Mouse (Mus musculus) adrenal gland, adult 8-10 months (tissue): Measurements from ENCODE around the gene A330070K13Rik. TPM values are rescaled to one million over a fixed set of nuclear protein-coding genes. Genes with fewer than 3 reads are reported as not detected.

Experiments
- DNase-seq: peaks from one replicate; pipeline ENCODE4 v3.0.0; 2022
- total RNA-seq, 4 experiments: library from RNA; stranded (reverse); gene quantifications; 2 replicates each; pipeline ENCODE4 v1.2.4; 2022

The A330070K13Rik gene
- total RNA-seq, 4 experiments from 2014 or later = not detected

GRCm38 (mm10) chr5:130329889-130330288 is 54.5 kb downstream of the A330070K13Rik start:
- no peak for DNase-seq

Other genes starting within 250 kb of the A330070K13Rik start
- gene Kctd7, start 239.8 kb downstream of the A330070K13Rik start, total RNA-seq = 10 to 100 TPM; 14.5 to 19.6 (median 17.4) TPM
- gene Rabgef1, start 212.8 kb downstream of the A330070K13Rik start, total RNA-seq = 10 to 100 TPM; 32.0 to 53.7 (median 39.0) TPM
- gene Tmem248, start 167.6 kb downstream of the A330070K13Rik start, total RNA-seq = 10 to 100 TPM; 69.6 to 86.9 (median 75.6) TPM
- gene Sbds, start 129.1 kb downstream of the A330070K13Rik start, total RNA-seq = 100 to 1,000 TPM; 101 to 115 (median 106) TPM
- gene Tyw1, start 129.0 kb downstream of the A330070K13Rik start, total RNA-seq = 10 to 100 TPM; 34.0 to 36.4 (median 35.7) TPM
- gene Caln1, start 15.2 kb downstream of the A330070K13Rik start, total RNA-seq = 10 to 100 TPM; 48.9 to 84.6 (median 58.6) TPM